Mouse (Mus musculus) heart, postnatal 4 days (tissue): ENCODE measurements around the gene Serbp1. TPM values are rescaled to one million over a fixed set of nuclear protein-coding genes. Genes with fewer than 3 reads are reported as not detected.
"Not testable (repeated sequence)": the region's sequence is repeated elsewhere in the genome, so short reads cannot be mapped to it uniquely, and the experiment has no call there.

Experiments used
- DNase-seq: peaks from one replicate; pipeline ENCODE4 v3.0.0; 2021
- total RNA-seq, 2 experiments: library from RNA; stranded (reverse); gene quantifications; 2 replicates each; pipeline ENCODE4 v1.2.3; 2021

The Serbp1 gene
- total RNA-seq = 100 to 1,000 TPM; 311 to 319 TPM

DNA sequence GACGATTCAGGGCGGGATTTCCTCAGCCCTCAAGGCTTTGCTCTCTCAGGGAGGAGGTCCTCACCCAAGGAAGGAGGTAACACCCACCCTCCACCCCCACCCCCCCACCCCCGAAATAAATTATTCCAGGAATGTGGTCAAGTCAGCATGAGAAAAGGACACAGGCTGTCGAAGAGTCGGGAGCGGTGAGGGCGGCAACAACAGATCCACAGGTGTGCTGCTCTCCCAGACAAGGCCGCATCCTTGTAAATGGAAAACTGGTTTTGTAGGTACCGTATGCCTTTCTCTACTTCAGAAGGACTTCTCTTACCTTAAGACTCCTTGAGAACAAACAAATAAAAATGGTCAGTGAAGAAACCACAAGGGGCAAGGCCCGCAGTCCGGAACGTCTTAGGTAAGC, at the start of gene Serbp1:
Gene Serbp1, plus strand, starts transcription at position 200 of the 400 bp plus-strand sequence.
- no peak for DNase-seq

DNA sequence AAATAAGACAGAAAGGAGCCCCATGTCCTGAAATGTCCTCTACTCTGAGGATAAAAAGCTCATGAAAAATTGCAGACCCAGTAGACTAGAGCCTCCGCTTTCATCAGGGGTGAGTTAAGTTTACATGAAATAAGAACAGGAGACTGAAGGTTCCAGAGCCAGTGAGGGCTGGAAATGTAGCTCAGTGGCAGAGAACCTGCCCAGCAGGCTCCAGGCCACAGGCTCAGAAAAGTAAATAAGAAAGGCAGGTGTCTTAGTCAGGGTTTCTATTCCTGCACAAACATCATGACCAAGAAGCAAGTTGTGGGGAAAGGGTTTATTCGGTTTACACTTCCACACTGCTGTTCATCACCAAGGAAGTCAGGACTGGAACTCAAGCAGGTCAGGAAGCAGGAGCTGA, 44.4 kb upstream of the Serbp1 start:
- no peak for DNase-seq

DNA sequence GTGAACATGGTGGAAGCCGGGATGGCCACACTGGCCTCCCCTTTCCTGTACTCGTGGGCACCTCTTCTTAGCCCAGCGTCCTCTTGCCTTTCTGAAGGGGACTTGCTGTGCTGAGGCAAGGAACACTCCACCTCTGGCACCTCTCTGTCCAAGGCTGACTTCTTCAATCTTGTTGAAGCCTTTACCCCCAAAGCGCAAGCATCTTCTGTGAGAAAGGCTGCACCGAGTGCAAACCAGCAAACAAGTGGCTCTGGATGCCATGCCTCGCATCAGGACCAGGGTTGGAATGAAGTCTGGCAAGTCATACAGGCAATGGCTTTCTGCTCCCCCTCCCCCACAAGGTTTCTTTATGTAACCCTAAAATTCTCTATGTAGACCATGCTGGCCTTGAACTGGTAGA, 43.4 kb upstream of the Serbp1 start:
- no peak for DNase-seq

DNA sequence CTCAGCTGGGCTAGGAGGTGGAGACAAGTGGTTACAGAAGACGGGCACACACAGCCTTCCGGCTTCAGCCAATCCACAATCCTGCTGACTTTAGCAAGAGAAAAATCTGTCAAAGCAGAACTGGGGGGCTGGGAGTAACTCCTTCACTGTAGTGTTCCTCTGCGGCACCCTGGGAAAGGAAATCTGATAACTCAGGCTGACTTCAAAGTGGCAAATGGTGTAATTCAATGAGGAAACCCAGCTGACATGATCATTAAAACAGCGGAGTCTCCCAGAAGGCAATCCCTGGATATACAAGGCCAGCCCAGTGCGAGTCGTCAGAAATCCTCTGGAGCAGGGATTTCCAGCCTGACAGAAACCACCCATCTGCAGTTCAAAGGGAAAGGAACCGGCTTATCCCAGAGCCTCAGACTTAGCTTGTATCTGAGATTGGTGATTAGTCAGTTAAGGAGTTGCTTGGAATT, 42.8 kb upstream of the Serbp1 start:
- no peak for DNase-seq

DNA sequence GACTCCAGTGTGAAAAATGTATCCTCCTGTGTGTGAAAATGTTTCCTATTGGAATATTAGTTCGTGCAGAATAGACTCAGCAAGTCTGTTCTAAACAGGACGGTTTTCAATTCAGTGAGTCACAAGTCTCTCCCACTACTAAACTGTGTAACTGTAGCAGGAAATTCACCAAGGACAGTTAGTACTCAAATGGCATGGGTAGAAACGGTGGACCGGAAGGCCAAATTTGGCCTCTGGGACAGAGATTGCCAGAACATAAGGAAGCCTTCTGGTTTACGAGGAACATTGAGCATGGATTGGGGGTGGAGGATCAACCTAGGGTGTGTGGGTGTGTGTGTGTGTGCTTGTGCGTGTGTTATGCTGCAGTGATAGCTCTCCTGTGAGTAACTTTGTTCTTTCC, 41.2 kb upstream of the Serbp1 start:
- DNase-seq = no peak

DNA sequence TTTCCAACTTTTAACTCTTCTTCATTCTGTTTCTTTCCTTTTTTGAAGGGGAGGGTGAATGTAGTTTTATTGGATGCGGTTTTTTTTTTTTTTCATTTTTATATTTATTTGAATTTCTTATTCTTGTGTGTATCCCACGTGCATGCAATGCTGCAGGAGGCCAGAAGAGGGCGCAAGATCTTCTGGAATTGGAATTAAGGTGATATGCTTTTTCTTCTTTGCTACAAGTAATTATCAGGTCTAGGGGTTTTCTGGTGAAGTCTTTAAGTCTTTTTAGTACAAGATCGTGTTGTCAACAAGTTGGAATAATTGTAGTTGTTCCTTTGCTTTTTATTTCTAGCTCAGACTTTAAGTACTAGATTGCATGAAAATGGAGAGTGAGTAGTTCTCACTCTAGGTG, 39.9 kb upstream of the Serbp1 start:
- peak; percentile 62 for DNase-seq

- peak; percentile 64 for DNase-seq
Observed at GRCm38 (mm10) chr6:67200715-67201322, 37.2 kb upstream of the Serbp1 start.

GRCm38 (mm10) chr6:67205081-67206037, 32.6 kb upstream of the Serbp1 start:
- DNase-seq = no peak

- no peak for DNase-seq
Observed at GRCm38 (mm10) chr6:67212362-67212761, 25.6 kb upstream of the Serbp1 start.

DNA sequence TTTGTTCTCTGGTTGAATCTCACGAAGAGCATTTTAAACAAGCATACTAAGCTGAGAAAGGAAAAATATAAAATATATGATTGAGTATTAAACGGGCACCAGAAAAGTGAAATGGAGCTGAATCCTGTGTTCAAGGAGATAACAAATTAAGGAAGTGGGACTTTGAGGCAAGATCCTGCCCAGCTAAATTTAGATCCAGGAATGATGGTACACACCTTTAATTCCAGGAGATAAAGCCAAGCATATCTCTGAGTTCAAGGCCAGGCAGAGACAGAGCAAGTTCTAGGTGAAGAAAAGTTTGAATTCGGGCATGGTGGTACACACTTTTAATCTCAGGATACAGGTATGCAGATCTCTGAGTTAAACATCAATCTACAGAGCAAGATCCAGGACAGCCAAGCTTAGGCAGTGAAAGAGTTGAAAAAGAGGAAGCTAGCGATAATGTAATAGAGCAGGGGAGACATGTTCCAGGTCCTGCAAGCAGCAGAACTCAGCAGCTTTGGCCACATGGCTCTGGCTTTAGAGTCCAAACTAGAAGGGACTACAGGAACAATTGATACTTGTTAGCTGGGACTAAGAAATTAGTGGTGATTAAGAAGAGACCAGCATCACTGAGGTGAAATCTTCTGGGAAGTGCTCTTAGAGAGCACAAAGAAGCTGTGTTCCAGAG, 24.4 kb upstream of the Serbp1 start:
- DNase-seq = no peak

DNA sequence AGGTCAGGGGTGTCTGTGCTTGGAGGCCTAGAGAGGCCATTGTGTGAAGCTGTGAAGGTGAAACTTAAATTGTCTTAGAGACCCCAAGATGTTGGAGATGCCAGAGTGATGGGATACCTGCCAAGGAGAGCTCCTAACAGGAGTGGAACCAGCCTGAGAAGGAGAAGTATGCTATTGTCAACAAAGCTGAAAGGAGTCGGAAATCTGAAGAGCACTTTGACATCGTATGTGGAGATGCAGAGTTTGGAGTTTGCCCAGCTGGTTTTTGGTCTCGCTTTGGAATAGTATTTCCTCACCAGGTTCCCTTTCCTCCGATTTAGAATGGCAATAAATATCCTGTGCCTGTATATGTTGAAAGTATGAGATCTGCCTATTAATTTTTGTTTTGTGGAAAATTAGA, 20.6 kb upstream of the Serbp1 start:
- no peak for DNase-seq

DNA sequence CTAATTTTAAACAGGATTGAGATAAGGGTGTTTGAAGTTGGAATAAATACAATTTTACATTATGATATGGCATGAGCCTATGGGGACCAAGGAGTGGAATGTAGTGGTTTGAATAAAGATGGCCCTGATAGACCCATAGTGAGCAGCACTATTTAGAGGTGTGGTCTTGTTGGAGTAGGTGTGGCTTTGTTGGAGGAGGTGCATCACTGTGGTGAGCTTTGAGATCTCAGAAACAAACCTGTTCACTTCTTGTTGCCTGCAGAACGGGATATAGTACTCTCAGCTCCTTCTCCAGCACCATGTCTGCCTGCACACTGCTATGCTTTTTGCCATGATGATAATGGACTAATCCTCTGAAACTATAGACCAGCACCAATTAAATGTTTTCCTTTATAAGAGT, 20.1 kb upstream of the Serbp1 start:
- DNase-seq = no peak

- no peak for DNase-seq
Observed at GRCm38 (mm10) chr6:67218566-67218965, 19.4 kb upstream of the Serbp1 start.

GRCm38 (mm10) chr6:67219931-67220330, 18.0 kb upstream of the Serbp1 start:
- DNase-seq = not testable (repeated sequence)

DNA sequence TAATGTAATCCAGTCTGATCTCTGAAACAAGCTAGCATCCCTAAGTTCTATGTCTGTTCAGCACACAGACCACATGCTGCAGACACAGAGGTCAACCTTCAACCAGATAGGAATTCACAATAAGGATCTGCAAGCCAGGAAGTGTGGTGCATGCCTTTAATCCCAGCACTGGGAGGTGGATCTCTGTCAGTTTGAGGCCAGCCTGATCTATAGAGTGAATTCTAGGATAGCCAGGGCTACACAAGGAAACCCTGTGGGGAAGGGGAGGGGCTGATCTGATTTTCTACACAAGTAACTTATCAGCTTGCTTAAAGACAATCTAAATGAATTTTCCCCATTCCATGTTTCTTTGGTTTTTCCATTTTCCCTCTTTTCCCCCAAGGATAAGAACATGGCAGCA, 17.2 kb upstream of the Serbp1 start:
- no peak for DNase-seq

GRCm38 (mm10) chr6:67223082-67223481, 14.9 kb upstream of the Serbp1 start:
- no peak for DNase-seq

DNA sequence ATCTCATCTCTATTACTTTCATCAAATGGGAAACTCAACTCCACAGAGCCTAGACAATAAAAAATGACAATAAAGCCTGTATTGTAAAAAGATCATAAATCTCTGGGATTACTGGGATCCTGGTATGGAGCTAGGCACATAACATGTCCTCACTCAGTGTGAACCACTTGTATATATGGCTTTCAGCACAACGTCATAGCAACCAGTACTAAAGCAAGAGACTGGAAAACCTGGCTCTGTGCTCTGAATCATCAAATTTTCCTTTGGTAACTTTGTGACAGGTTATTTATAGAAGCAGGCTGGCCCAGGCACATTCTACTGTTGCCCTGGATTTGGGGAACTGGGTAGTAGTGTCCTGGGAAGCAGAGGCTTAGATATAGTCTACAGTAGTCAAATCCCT, 14.5 kb upstream of the Serbp1 start:
- DNase-seq = peak; percentile 21

- no peak for DNase-seq
Observed at GRCm38 (mm10) chr6:67226286-67226685, 11.7 kb upstream of the Serbp1 start.

DNA sequence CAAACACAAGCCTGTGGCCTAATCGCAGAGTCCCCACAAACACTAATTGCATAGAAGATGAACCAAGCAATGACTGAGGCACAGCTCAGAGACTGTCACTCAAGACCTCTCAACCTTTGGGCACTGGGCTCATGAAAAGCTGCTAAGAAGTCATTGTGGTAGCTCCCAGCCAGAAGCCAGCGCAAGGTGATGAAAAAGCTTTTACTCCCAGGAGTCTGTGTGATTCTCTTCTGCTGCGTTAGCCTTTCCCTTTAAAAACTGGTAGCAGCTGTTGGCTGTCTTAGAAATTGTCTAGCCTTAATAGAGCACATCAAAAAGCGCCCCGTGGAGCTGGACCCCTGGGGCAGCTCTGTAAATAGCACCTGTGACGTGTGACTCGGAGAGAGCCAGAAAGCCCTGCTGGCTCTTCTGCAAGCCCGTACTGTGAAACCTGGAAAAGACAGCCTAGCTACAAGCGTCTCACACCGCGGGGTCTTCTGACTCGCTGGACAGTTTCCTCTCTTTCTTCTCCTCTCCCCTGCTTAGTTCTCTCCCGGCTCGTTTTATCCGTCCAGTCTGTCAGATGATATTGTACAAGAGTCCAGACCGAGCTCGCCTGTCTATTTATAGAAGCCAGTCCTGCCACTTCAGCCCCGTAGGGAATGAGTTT, 9.4 kb upstream of the Serbp1 start:
- peak; percentile 51 for DNase-seq

DNA sequence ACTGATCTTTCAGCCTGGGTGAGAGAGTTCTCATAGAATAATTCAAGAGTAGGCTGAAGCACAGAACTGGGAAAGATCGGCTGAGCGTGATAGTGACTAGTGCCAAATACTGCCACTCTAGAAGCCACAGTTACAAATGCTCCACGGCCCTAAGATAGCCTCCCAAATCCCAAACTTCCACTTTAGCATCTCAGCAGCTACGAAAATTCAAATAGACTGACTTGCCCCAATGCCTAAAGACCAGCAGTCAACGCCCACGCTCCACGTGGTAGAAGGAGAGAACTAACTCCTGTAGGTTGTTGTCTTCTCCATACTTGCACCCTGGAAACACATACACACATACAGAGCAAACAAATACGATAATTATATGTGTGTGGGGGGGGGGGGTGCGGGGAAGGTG, 8.5 kb upstream of the Serbp1 start:
- no peak for DNase-seq

- no peak for DNase-seq
Observed at GRCm38 (mm10) chr6:67229922-67230518, 8.0 kb upstream of the Serbp1 start.

GRCm38 (mm10) chr6:67230950-67231349, 7.0 kb upstream of the Serbp1 start:
- no peak for DNase-seq
